Mouse (Mus musculus): ENCODE results near the gene D6Wsu163e. TPM values are rescaled to one million over a fixed set of nuclear protein-coding genes. Genes with fewer than 3 reads are reported as not detected.

The D6Wsu163e gene
- polyA plus RNA-seq (2012; ENCODE audit: low replicate concordance): 4.9 and 5.0 TPM in 2 replicates

GRCm38 (mm10) chr6:126939487-126940171 is at the start of gene D6Wsu163e, which contains the start of gene Rad51ap1:
TSS of gene D6Wsu163e (plus strand) at chr6:126939962.
TSS of gene Rad51ap1 (minus strand) at chr6:126939587.

GRCm38 (mm10) chr6:126921111-126921881 is 18.5 kb upstream of the D6Wsu163e start, which contains the start of gene Dyrk4:
TSS of gene Dyrk4 (minus strand) at chr6:126921839.

GRCm38 (mm10) chr6:127014906-127015770 is 75.4 kb downstream of the D6Wsu163e start, which contains the start of gene Fgf6:
TSS of gene Fgf6 (plus strand) at chr6:127015586.

Other genes with a start within 250 kb of the D6Wsu163e start
- gene Kcna6, start 199.3 kb upstream of the D6Wsu163e start, polyA plus RNA-seq (2012; ENCODE audit: low replicate concordance): 0.05 TPM in 1 of 2 replicates, not detected in the other
- gene Ndufa9, start 90.8 kb upstream of the D6Wsu163e start, polyA plus RNA-seq (2012; ENCODE audit: low replicate concordance): 2.4 and 4.1 TPM in 2 replicates
- not detected in 2 replicates for gene Akap3, start 86.9 kb upstream of the D6Wsu163e start, polyA plus RNA-seq (2012; ENCODE audit: low replicate concordance)
- 0.26 and 0.34 TPM in 2 replicates for gene Dyrk4, start 18.1 kb upstream of the D6Wsu163e start, polyA plus RNA-seq (2012; ENCODE audit: low replicate concordance)
- 0.38 and 6.8 TPM in 2 replicates for gene Rad51ap1, start 375 bp upstream of the D6Wsu163e start, polyA plus RNA-seq (2012; ENCODE audit: low replicate concordance)
- not detected in 2 replicates for gene Fgf6, start 75.6 kb downstream of the D6Wsu163e start, polyA plus RNA-seq (2012; ENCODE audit: low replicate concordance)
- 0.06 and 0.08 TPM in 2 replicates for gene Fgf23, start 132.9 kb downstream of the D6Wsu163e start, polyA plus RNA-seq (2012; ENCODE audit: low replicate concordance)
- gene Tigar, start 169.6 kb downstream of the D6Wsu163e start, polyA plus RNA-seq (2012; ENCODE audit: low replicate concordance): 3.2 and 4.6 TPM in 2 replicates
- gene Ccnd2, start 212.2 kb downstream of the D6Wsu163e start, polyA plus RNA-seq (2012; ENCODE audit: low replicate concordance): 92.5 and 268 TPM in 2 replicates